Mouse (Mus musculus) NIH3T3 (cell line): ENCODE data around the gene Dhx40.
A peak's percentile ranks its signal among the peaks of the same experiment; 100 is the strongest.

Source experiments
- DNase-seq: peaks from one replicate; pipeline ENCODE4 v3.0.0-alpha.2; 2012; ENCODE audit warnings: low read depth

Dhx40 gene

GRCm38 (mm10) chr11:86807505-86807989 lies at the start of gene Dhx40:
TSS of gene Dhx40 (minus strand) at chr11:86807746.
- peak; percentile 94 for DNase-seq

GRCm38 (mm10) chr11:86855639-86856425 lies 48.3 kb upstream of the Dhx40 start:
- DNase-seq, result no peak

DNA sequence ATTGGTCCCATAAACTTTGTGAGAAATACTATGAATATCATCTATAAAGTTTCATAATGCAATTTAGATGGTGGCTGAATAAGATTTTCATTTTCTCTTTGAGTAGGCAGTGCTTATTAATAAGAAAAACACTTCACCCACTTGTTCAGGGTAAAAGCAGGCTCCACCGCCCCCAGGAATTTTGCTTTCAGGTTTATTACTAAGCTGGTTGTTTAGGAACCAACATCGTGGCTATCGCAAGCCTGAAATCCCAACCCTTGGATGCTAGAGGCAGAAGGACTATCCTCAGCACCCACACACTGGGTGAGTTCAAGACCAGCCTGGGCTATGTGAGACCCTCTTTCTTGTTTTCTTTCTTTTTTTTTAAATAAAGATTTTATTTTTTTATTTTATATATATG lies 45.5 kb upstream of the Dhx40 start:
- peak; percentile 27 for DNase-seq

- peak; percentile 93 for DNase-seq
Observed at GRCm38 (mm10) chr11:86852534-86853054, 45.0 kb upstream of the Dhx40 start.

- DNase-seq, result peak; percentile 13
Observed at GRCm38 (mm10) chr11:86851714-86852533, 44.4 kb upstream of the Dhx40 start.

- peak; percentile 20 for DNase-seq
Observed at GRCm38 (mm10) chr11:86851234-86851671, 43.7 kb upstream of the Dhx40 start.

- no peak for DNase-seq
Observed at GRCm38 (mm10) chr11:86843831-86844230, 36.3 kb upstream of the Dhx40 start.

GRCm38 (mm10) chr11:86841261-86841660 lies 33.7 kb upstream of the Dhx40 start:
- DNase-seq, result peak; percentile 23

GRCm38 (mm10) chr11:86840511-86841154 lies 33.1 kb upstream of the Dhx40 start:
- DNase-seq, result peak; percentile 86

DNA sequence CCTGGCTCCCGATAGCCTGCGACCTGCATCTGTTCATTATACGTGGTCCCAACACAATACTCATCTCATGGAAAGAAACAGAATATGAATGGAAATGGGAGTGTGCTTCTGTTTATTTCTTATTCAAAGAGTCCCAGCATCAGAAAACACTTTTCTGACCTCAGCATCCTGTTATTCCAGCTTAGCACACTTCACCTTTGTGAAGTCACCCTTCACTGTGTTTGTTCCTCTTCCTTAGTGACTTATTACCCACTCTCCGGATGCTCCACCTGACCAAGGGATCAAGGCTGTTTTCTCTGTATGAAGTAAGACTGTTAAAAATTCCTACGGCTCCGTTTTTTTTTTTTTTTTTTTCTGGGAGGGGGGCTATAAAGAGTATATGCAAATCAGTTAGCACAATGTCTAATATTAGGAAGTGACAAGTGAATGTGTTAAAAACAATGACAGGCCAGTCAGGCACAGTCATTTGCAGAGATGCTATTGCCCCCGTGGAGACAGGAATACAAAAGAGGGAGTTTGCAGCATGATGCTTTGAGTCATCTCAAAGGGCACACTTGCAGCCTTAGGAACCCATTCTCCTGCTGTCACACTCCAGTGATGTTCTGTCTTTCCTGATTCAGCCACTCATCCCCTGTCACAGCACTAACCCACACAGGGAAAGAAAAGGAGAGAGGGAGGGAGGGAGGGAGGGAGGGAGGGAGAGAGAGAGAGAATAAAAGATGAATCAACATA lies 32.3 kb upstream of the Dhx40 start:
- no peak for DNase-seq

DNA sequence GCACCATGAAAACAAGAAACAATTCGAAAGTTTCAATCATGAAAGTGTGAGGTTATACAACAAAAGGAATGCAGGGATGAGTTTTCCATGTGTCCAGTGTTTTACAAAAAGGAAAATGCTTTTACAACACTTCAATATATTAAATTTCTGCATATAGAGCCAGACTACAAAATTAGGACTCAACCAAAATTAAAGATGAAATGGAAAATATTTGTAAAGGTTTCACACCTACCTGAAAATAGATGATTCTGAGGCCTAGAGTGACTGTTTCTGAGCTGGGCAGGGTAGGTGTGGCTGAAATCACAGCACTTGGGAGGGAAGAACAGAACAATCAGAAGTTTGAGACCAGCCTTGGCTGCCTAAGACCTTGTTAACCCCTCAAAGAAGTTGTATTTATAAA lies 31.2 kb upstream of the Dhx40 start:
- DNase-seq, result no peak

GRCm38 (mm10) chr11:86836366-86836765 lies 28.8 kb upstream of the Dhx40 start:
- peak; percentile 85 for DNase-seq

- no peak for DNase-seq
Observed at GRCm38 (mm10) chr11:86834628-86835338, 27.2 kb upstream of the Dhx40 start.

- no peak for DNase-seq
Observed at GRCm38 (mm10) chr11:86834050-86834449, 26.5 kb upstream of the Dhx40 start.

DNA sequence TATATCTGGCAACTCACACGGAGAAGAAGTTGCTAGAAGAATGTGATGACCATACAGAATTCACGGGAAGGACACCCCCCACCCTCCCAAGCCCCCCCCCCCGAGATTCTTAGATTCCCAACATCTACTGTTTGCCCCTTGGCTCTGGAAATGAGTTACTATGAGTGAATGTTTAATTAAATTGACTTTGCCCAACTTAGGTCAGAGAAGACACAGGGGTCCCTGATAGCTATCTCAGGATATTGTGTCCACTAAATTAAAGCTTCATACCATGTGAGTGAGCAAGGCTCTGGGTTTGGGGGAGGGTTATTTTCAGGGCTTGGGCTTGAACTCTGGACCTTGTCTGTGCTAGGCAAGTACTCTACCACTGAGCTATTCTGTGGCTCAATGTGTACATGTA lies 25.6 kb upstream of the Dhx40 start:
- DNase-seq, result no peak

DNA sequence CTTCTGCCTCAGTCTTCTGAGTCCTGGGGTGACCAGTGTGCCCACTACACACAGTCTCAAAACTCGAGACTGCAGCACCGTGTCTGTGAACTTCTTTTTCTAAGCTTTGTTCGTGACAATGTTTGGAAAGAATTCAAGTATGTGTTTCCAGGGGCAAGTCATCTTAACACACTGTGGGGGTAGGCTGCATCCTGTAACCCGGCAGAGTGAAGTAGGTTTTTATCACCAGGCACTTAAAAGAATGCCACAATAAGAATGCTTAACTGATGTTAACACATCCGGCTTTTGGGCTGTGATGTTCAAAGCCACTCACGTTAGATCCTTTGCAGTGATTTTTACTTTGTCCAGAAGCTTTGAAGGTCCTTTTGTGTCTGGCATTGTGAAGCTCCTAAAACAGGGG lies 20.9 kb upstream of the Dhx40 start:
- DNase-seq, result no peak

- DNase-seq, result no peak
Observed at GRCm38 (mm10) chr11:86827476-86828245, 20.1 kb upstream of the Dhx40 start.

DNA sequence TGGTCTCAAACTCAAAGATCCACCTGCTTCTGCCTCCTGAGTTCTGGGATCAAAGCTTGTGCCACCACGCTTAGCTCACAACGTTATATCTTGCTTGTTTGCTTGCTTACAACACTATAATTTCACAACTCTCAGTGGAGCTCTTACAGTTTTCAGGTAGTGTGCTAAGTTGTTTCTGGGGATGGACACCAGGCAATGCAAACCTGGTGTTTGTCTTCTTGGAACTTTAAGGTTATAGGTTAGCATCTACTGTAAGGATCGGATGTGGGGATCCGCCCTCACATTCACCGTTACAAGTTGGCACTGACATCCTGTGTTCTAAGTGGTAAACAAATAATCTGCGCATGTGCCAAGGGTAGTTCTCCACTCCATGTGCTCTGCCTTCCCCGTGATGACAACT lies 16.9 kb upstream of the Dhx40 start:
- DNase-seq, result no peak

DNA sequence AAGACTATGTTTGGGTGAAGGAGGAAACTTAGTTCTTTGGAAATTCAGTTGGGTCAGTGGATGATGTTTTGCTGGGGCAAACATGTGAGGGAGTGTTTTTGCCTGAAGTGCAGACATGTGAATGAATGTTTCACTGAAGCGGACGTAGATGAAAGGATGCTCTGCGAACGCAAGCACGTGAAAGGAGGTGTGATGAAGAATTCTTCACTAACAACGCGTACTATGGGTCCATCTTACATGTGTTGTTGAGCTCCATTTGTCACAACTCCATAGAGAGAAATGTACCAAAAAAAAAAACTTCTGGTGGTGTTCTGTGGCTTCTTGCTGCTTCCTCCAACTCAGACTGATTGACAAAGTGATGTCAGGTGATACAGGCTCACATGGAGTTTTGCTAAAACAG lies 15.0 kb upstream of the Dhx40 start:
- DNase-seq, result no peak

DNA sequence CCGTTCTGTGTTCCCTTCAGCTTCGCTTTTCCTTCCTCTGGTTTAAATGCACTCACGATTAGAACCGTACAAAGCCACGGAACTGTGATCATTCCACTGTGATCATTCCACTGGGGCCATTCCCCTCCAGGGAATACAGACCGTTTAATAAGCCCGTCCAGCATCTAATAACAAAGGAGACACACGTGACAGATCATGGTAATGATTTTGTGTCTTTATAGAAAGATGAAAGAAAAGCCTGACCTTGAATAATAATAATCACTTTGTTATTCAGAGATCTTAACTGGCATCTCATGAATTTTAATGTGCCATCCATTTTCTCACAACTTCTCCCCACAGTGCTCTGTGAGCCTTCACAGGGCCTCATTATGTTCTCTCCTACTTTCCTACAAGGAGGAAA lies 12.0 kb upstream of the Dhx40 start:
- DNase-seq, result no peak
